Mouse (Mus musculus) ES-E14 (cell line): ENCODE measurements around the gene Dennd1a. TPM values are rescaled to one million over a fixed set of nuclear protein-coding genes. Genes with fewer than 3 reads are reported as not detected.

Source experiments
- DNase-seq: peaks from one replicate; pipeline ENCODE4 v3.0.0-alpha.2; 2013; ENCODE audit warnings: low read depth, low spot score
- H3K27ac ChIP-seq: 2 replicates; pipeline ENCODE4 v1.5.1; 2012; ENCODE audit warnings: low read depth, mild to moderate bottlenecking, low read length, moderate library complexity, mixed read lengths; ENCODE audit not compliant: poor library complexity, insufficient read depth, severe bottlenecking
- H3K36me3 ChIP-seq: 2 replicates; pipeline ENCODE4 v1.6.1; 2012; ENCODE audit warnings: mild to moderate bottlenecking, low read length, moderate library complexity, mixed read lengths; ENCODE audit not compliant: control insufficient read depth, poor library complexity, insufficient read depth, severe bottlenecking
- H3K4me1 ChIP-seq, 2 experiments: fragments of 150-350 bp in 1 of 2; sonication (generic) in 1 of 2; 2 replicates each; pipeline ENCODE4 v1.6.1; 2012; ENCODE audit warnings: low read length in 2 of 2, mild to moderate bottlenecking in 1 of 2, mixed read lengths in 1 of 2; ENCODE audit not compliant: control insufficient read depth in 2 of 2, insufficient read depth in 2 of 2, poor library complexity in 1 of 2
- H3K4me3 ChIP-seq, 2 experiments: fragments of 150-350 bp in 1 of 2; sonication (generic) in 1 of 2; 2 replicates each; pipeline ENCODE4 v1.5.1; 2012; ENCODE audit warnings: low read length in 2 of 2, low read depth in 1 of 2, mild to moderate bottlenecking in 1 of 2, mixed read lengths in 1 of 2; ENCODE audit not compliant: insufficient read depth in 1 of 2, poor library complexity in 1 of 2, severe bottlenecking in 1 of 2
- H3K9ac ChIP-seq: 2 replicates; pipeline ENCODE4 v1.6.1; 2012; ENCODE audit warnings: low read depth, mild to moderate bottlenecking, low read length, mixed read lengths; ENCODE audit not compliant: poor library complexity, insufficient read depth, severe bottlenecking
- H3K9me3 ChIP-seq: fragments of 150-350 bp; sonication (generic); 2 replicates; pipeline ENCODE4 v1.6.1; 2012; ENCODE audit warnings: low read depth, mild to moderate bottlenecking, low read length; ENCODE audit not compliant: control insufficient read depth, insufficient read depth
- CHD2 ChIP-seq: IDR thresholded peaks from 2 replicates; pipeline ENCODE4 v1.6.1; 2014; ENCODE audit warnings: mild to moderate bottlenecking, low read depth, low read length, inconsistent platforms
- HCFC1 ChIP-seq: IDR thresholded peaks from 2 replicates; pipeline ENCODE4 v1.6.1; 2012; ENCODE audit warnings: low read length, inconsistent platforms, borderline replicate concordance; ENCODE audit not compliant: insufficient read depth
- MAFK ChIP-seq: IDR thresholded peaks from 2 replicates; pipeline ENCODE4 v1.6.1; 2014; ENCODE audit warnings: mild to moderate bottlenecking, low read depth, low read length, inconsistent platforms; ENCODE audit not compliant: insufficient read depth
- ZC3H11A ChIP-seq: IDR thresholded peaks from 2 replicates; pipeline ENCODE4 v1.6.1; 2012; ENCODE audit warnings: low read depth, mild to moderate bottlenecking, inconsistent platforms, low read length, borderline replicate concordance
- ZNF384 ChIP-seq: IDR thresholded peaks from 2 replicates; pipeline ENCODE4 v1.6.1; 2012; ENCODE audit warnings: low read depth, low read length, inconsistent platforms
- in situ Hi-C, 2 experiments: fragments of 600-800 bp; cut with MboI; formaldehyde crosslinking; loops; one replicate each; pipeline ENCODE4 v1.15.1; 2025; ENCODE audit warnings: low sequenced_read_pairs in 2 of 2, inconsistent platforms in 1 of 2; ENCODE audit not compliant: unreplicated experiment in 2 of 2
- total RNA-seq: library from RNA; depleted of rRNA; stranded (reverse); fragments of 300-350 nt; gene quantifications from 2 replicates; pipeline ENCODE4 v1.2.3, GENCODE M21; 2012

Dennd1a gene
- total RNA-seq, 1 experiment: 6.5 TPM

GRCm38 (mm10) chr2:37801687-37802086 is 485.5 kb downstream of the Dennd1a start:
- no peaks in the 10 kb centered on the region for H3K36me3 ChIP-seq
- H3K9me3 ChIP-seq: no peaks in the 10 kb centered on the region
- H3K9ac ChIP-seq: no peak overlapping the region
- no peak for DNase-seq
- in situ Hi-C loops: no loop called here
- no peak overlapping the region for H3K4me3 ChIP-seq
- no peak overlapping the region for H3K27ac ChIP-seq
- H3K4me1 ChIP-seq: no peaks in the 10 kb centered on the region
- no peak for TF ChIP-seq CHD2
- TF ChIP-seq ZNF384: no peak
- TF ChIP-seq HCFC1: no peak
- TF ChIP-seq MAFK: no peak
- TF ChIP-seq ZC3H11A: no peak

DNA sequence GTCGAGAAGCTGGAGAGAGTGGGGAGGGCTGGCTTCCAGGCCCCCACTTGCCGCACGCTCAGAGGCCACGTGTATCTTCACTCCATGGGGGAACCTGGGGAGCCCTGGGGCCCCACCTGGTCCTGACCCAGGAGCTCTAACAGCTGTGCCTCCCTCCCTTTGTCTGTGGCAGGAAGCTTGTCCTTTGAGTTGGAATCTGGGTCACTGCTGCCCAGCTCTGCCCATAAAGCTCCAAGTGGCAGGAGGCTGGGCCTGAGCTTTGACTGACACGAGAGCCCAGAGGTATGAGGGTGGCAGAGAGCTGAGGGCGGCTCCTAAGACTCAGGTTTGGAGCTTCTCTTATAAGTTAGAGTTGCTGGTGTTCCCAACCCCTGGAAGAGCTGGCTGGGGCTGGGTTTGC is 488.1 kb downstream of the Dennd1a start:
- Histone ChIP-seq H3K9ac (no peak overlapping the region), H3K27ac (no peak overlapping the region), H3K36me3 (no peaks in the 10 kb centered on the region), H3K4me1 (peaks cover 0 to 6% of the 10 kb centered on the region in 2 experiments; a peak in 1 of 4 replicates), H3K9me3 (no peaks in the 10 kb centered on the region), H3K4me3 (no peak overlapping the region)
- DNase-seq: no peak
- in situ Hi-C loops: no loop called here
- TF ChIP-seq HCFC1: no peak
- TF ChIP-seq ZNF384: no peak
- no peak for TF ChIP-seq ZC3H11A
- no peak for TF ChIP-seq MAFK
- no peak for TF ChIP-seq CHD2

DNA sequence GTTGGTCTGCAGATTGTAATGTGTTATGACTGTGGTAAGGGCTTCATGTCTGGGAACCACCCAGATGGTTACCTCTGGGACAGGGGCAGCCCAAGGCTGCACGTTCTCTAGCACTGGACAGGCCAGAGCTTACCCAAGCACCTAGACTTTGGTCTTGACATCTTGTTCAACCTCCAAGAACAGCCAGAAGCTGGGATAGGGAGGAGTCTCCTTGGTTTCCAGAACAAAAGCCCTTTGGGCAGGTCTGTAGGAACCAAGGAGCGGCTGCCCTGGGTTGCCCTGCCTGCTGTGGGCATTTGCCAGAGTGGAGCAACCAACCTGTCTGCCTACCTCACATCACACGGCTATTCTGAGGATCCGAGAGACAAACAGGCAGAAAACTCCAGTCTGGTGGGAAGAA is 490.1 kb downstream of the Dennd1a start:
- no peak overlapping the region for H3K4me3 ChIP-seq
- H3K9ac ChIP-seq: no peak overlapping the region
- DNase-seq: no peak
- no peaks in the 10 kb centered on the region for H3K36me3 ChIP-seq
- no peak overlapping the region for H3K27ac ChIP-seq
- H3K4me1 ChIP-seq: peaks cover 0 to 6% of the 10 kb centered on the region in 2 experiments; a peak in 1 of 4 replicates
- in situ Hi-C loops: no loop called here
- TF ChIP-seq MAFK (no peak), HCFC1 (no peak), CHD2 (no peak), ZC3H11A (no peak), ZNF384 (no peak)
- H3K9me3 ChIP-seq: no peaks in the 10 kb centered on the region

- H3K36me3 ChIP-seq: no peaks in the 10 kb centered on the region
- in situ Hi-C loops: no loop called here
- H3K9ac ChIP-seq: no peak overlapping the region
- no peak overlapping the region for H3K4me3 ChIP-seq
- peaks cover 0 to 6% of the 10 kb centered on the region in 2 experiments; a peak in 1 of 4 replicates for H3K4me1 ChIP-seq
- DNase-seq: no peak
- H3K27ac ChIP-seq: no peak overlapping the region
- no peak for TF ChIP-seq CHD2
- no peaks in the 10 kb centered on the region for H3K9me3 ChIP-seq
Measured at GRCm38 (mm10) chr2:37796021-37796420, 491.2 kb downstream of the Dennd1a start.

- H3K9ac ChIP-seq: no peak overlapping the region
- peaks cover 0 to 9% of the 10 kb centered on the region in 2 experiments; a peak in 1 of 4 replicates for H3K4me1 ChIP-seq
- no peak overlapping the region for H3K27ac ChIP-seq
- no peak overlapping the region for H3K4me3 ChIP-seq
- TF ChIP-seq ZC3H11A: no peak
- no peak for TF ChIP-seq CHD2
- TF ChIP-seq HCFC1: no peak
- TF ChIP-seq ZNF384: no peak
- no peak for TF ChIP-seq MAFK
- H3K9me3 ChIP-seq: no peaks in the 10 kb centered on the region
- in situ Hi-C loops: no loop called here
- DNase-seq: no peak
- no peaks in the 10 kb centered on the region for H3K36me3 ChIP-seq
Measured at GRCm38 (mm10) chr2:37791340-37791739, 495.9 kb downstream of the Dennd1a start.
